In the genomic region with DNA sequence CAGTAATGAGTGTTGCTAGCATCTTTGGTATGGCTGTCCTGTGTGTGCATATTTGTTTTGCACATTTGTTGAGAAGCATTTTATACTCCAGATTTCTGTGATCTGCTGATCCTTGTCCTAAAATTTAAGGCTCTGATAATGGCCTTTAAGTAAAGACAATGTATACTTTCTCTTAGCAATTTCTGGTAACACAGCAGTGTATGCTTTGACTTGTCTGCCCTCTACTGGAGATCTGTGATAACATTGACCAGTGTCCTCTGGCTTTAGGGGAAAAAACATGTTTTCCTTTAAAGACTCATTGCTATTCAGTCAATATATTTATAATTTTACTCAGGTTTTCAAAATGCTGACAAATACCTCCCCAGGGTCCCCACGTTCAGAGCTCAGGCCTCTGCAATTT, we compare ENCODE assay signal across 8 mouse cellular contexts.
DNase-seq lines count a peak whose midpoint lies in the region; ATAC-seq lines count a peak whose summit lies in the region.

No protein-coding gene starts in this region.

- WGBS in large intestine, adult 2 months, result 15% methylated on average over 1 of the region's 1 CpGs

- peak; percentile 56 for DNase-seq in heart, adult 8-10 months (ENCODE audit: low spot score)
- no peak for DNase-seq in heart, postnatal 25 days (ENCODE audit: low spot score)
- DNase-seq in urinary bladder, postnatal 14 days (ENCODE audit: low spot score), result peak; percentile 29
- DNase-seq in urinary bladder, adult 2 months (ENCODE audit: low spot score), result no peak
- peak; percentile 45 for DNase-seq in large intestine, adult 2 months (ENCODE audit: low read depth, low spot score)
- DNase-seq in neural tube, embryonic 10.5 days (ENCODE audit: extremely low spot score, low spot score), result no peak

- ATAC-seq in common myeloid progenitor, adult 5-6 weeks (replicated peaks; ENCODE audit: low read depth, poor library complexity, severe bottlenecking), result peak; percentile 65; the same call in 1 of the 2 replicates
- ATAC-seq in neutrophil, adult 5-6 weeks (ENCODE audit: extremely low read depth, insufficient number of reproducible peaks, low FRiP score, poor library complexity, severe bottlenecking), result peak; percentile 79; the same call in 1 of the 2 replicates

- intact Hi-C loops in heart, postnatal 25 days (cut with DNase I), result loop anchor here (1.0 kb wide), 2 partner anchors 94 to 208 kb away; no protein-coding TSS in a partner anchor

Comparison
In these comparisons a context has a peak if more than half of its experiments do, and no peak if none do; other contexts are left out.
1. DNase-seq: peak in heart, adult 8-10 months (single experiment), urinary bladder, postnatal 14 days (single experiment) and large intestine, adult 2 months (single experiment); none in heart, postnatal 25 days (single experiment), urinary bladder, adult 2 months (single experiment) and neural tube, embryonic 10.5 days (single experiment).